Mouse (Mus musculus): ENCODE measurements around the gene Hcfc2. TPM values are rescaled to one million over a fixed set of nuclear protein-coding genes. Genes with fewer than 3 reads are reported as not detected.

Gene Hcfc2
- total RNA-seq, 2 experiments from 2014 or later = 2.5 to 24.7 TPM

- ATAC-seq (replicated peaks; ENCODE audit: low FRiP score, poor library complexity, severe bottlenecking) = peak; percentile 93
Measured at GRCm38 (mm10) chr10:82763840-82764631, 68.1 kb downstream of the Hcfc2 start, which contains the start of gene Nfyb. Nfyb (minus strand) TSS chr10:82764144.

GRCm38 (mm10) chr10:82768901-82769300 lies 72.9 kb downstream of the Hcfc2 start:
- ATAC-seq (replicated peaks; ENCODE audit: low FRiP score, poor library complexity, severe bottlenecking) = no peak

- no peak for ATAC-seq (replicated peaks; ENCODE audit: low FRiP score, poor library complexity, severe bottlenecking)
Measured at GRCm38 (mm10) chr10:82770713-82771112, 74.8 kb downstream of the Hcfc2 start.

- no peak for ATAC-seq (replicated peaks; ENCODE audit: low FRiP score, poor library complexity, severe bottlenecking)
Measured at GRCm38 (mm10) chr10:82771595-82772170, 75.7 kb downstream of the Hcfc2 start.

GRCm38 (mm10) chr10:82774841-82775240 lies 78.9 kb downstream of the Hcfc2 start:
- ATAC-seq (replicated peaks; ENCODE audit: low FRiP score, poor library complexity, severe bottlenecking) = no peak

- ATAC-seq (replicated peaks; ENCODE audit: low FRiP score, poor library complexity, severe bottlenecking) = peak; percentile 58; the same call in 1 of the 2 replicates
Measured at GRCm38 (mm10) chr10:82777075-82777474, 81.1 kb downstream of the Hcfc2 start.

- ATAC-seq (replicated peaks; ENCODE audit: low FRiP score, poor library complexity, severe bottlenecking) = no peak
Measured at GRCm38 (mm10) chr10:82777886-82778285, 81.9 kb downstream of the Hcfc2 start.

- ATAC-seq (replicated peaks; ENCODE audit: low FRiP score, poor library complexity, severe bottlenecking) = no peak
Measured at GRCm38 (mm10) chr10:82778791-82779549, 83.0 kb downstream of the Hcfc2 start.

- ATAC-seq (replicated peaks; ENCODE audit: low FRiP score, poor library complexity, severe bottlenecking) = no peak
Measured at GRCm38 (mm10) chr10:82779831-82780230, 83.9 kb downstream of the Hcfc2 start.

- ATAC-seq (replicated peaks; ENCODE audit: low FRiP score, poor library complexity, severe bottlenecking) = peak; percentile 59; the same call in 1 of the 2 replicates
Measured at GRCm38 (mm10) chr10:82780322-82780721, 84.4 kb downstream of the Hcfc2 start.

GRCm38 (mm10) chr10:82780816-82781215 lies 84.9 kb downstream of the Hcfc2 start:
- ATAC-seq (replicated peaks; ENCODE audit: low FRiP score, poor library complexity, severe bottlenecking) = no peak

GRCm38 (mm10) chr10:82782472-82782871 lies 86.5 kb downstream of the Hcfc2 start:
- no peak for ATAC-seq (replicated peaks; ENCODE audit: low FRiP score, poor library complexity, severe bottlenecking)

GRCm38 (mm10) chr10:82789181-82789580 lies 93.2 kb downstream of the Hcfc2 start:
- ATAC-seq (replicated peaks; ENCODE audit: low FRiP score, poor library complexity, severe bottlenecking) = no peak

- ATAC-seq (replicated peaks; ENCODE audit: low FRiP score, poor library complexity, severe bottlenecking) = no peak
Measured at GRCm38 (mm10) chr10:82790504-82790903, 94.5 kb downstream of the Hcfc2 start.

- peak; percentile 30; the same call in 1 of the 2 replicates for ATAC-seq (replicated peaks; ENCODE audit: low FRiP score, poor library complexity, severe bottlenecking)
Measured at GRCm38 (mm10) chr10:82791713-82792112, 95.8 kb downstream of the Hcfc2 start.

Other genes with a start within 250 kb of the Hcfc2 start
- not detected in 2 replicates for gene Gm1553, start 203.5 kb upstream of the Hcfc2 start, total RNA-seq (2015; ENCODE audit: low replicate concordance)
- not detected in 2 replicates for gene Gm1553, start 203.5 kb upstream of the Hcfc2 start, total RNA-seq (2017; ENCODE audit: low replicate concordance)
- not detected in 2 replicates for gene 1190007I07Rik, start 72.9 kb upstream of the Hcfc2 start, total RNA-seq (2015; ENCODE audit: low replicate concordance)
- gene 1190007I07Rik, start 72.9 kb upstream of the Hcfc2 start, total RNA-seq (2017; ENCODE audit: low replicate concordance) = 11.3 TPM in 1 of 2 replicates, not detected in the other
- 12.6 and 25.2 TPM in 2 replicates for gene Tdg, start 66.3 kb upstream of the Hcfc2 start, total RNA-seq (2015; ENCODE audit: low replicate concordance)
- 27.1 and 27.9 TPM in 2 replicates for gene Tdg, start 66.3 kb upstream of the Hcfc2 start, total RNA-seq (2017; ENCODE audit: low replicate concordance)
- gene Glt8d2, start 5.5 kb upstream of the Hcfc2 start, total RNA-seq (2015; ENCODE audit: low replicate concordance) = not detected in 2 replicates
- not detected in 2 replicates for gene Glt8d2, start 5.5 kb upstream of the Hcfc2 start, total RNA-seq (2017; ENCODE audit: low replicate concordance)
- 36.0 and 65.0 TPM in 2 replicates for gene Nfyb, start 68.0 kb downstream of the Hcfc2 start, total RNA-seq (2015; ENCODE audit: low replicate concordance)
- gene Nfyb, start 68.0 kb downstream of the Hcfc2 start, total RNA-seq (2017; ENCODE audit: low replicate concordance) = 81.4 and 122 TPM in 2 replicates
- gene Txnrd1, start 137.8 kb downstream of the Hcfc2 start, total RNA-seq (2015; ENCODE audit: low replicate concordance) = 26.7 and 38.1 TPM in 2 replicates
- 38.2 and 56.8 TPM in 2 replicates for gene Txnrd1, start 137.8 kb downstream of the Hcfc2 start, total RNA-seq (2017; ENCODE audit: low replicate concordance)
- gene Eid3, start 170.5 kb downstream of the Hcfc2 start, total RNA-seq (2015; ENCODE audit: low replicate concordance) = 4.2 TPM in 1 of 2 replicates, not detected in the other
- gene Eid3, start 170.5 kb downstream of the Hcfc2 start, total RNA-seq (2017; ENCODE audit: low replicate concordance) = 6.6 and 9.4 TPM in 2 replicates

Measured in erythroid progenitor cell, adult 5-6 weeks (primary cell).